Mouse (Mus musculus): ENCODE results near the gene Txlnb. TPM values are rescaled to one million over a fixed set of nuclear protein-coding genes. Genes with fewer than 3 reads are reported as not detected.
"Not testable (repeated sequence)": the region's sequence is repeated elsewhere in the genome, so short reads cannot be mapped to it uniquely, and the experiment has no call there.

The Txlnb gene
- total RNA-seq, 2 experiments from 2014 or later = not detected

DNA sequence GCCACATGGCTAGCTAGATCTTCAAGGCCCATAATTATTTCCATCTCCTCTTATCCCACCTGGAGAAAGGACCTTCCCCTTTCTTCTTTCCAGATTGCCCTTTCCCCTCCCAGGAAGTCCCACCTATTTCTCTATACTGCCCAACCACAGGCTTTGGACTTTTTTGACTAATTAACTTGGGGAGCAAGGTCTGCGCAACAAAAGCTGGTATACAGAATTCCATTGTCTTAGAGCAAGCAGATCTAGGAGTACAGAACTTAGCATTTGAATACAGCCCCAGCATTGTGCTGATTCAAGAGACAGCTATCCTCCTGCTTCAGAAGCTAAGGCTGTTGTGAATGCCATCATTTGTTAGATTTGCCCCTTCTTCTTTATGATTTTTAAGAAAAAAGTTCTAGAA lies 12.5 kb downstream of the Txlnb start:
- ATAC-seq (replicated peaks; ENCODE audit: low FRiP score, poor library complexity, severe bottlenecking) = no peak

GRCm38 (mm10) chr10:17815052-17815451 lies 19.0 kb downstream of the Txlnb start:
- ATAC-seq (replicated peaks; ENCODE audit: low FRiP score, poor library complexity, severe bottlenecking) = no peak

GRCm38 (mm10) chr10:17820422-17820821 lies 24.4 kb downstream of the Txlnb start:
- ATAC-seq (replicated peaks; ENCODE audit: low FRiP score, poor library complexity, severe bottlenecking) = not testable (repeated sequence)

DNA sequence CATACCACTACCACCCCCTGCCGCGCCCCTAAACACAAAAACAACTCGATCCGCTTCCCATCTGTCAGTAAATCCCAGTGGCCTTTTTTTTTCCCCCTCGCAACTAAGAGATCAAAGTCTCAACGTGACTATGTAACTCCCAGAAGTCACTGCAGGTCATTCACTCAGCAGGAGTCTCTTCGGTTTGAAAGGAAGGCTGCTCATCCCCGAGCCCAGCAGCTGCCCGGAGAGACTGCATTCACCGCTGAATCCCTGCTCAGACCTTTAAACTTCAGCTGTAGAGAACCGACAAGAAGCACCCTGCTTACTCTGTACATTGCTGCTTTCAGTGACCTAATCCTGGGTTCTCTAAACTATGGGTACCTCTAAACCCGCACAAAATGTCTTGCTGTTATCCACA lies 31.4 kb downstream of the Txlnb start:
- no peak for ATAC-seq (replicated peaks; ENCODE audit: low FRiP score, poor library complexity, severe bottlenecking)

GRCm38 (mm10) chr10:17829205-17829604 lies 33.2 kb downstream of the Txlnb start:
- ATAC-seq (replicated peaks; ENCODE audit: low FRiP score, poor library complexity, severe bottlenecking) = no peak

DNA sequence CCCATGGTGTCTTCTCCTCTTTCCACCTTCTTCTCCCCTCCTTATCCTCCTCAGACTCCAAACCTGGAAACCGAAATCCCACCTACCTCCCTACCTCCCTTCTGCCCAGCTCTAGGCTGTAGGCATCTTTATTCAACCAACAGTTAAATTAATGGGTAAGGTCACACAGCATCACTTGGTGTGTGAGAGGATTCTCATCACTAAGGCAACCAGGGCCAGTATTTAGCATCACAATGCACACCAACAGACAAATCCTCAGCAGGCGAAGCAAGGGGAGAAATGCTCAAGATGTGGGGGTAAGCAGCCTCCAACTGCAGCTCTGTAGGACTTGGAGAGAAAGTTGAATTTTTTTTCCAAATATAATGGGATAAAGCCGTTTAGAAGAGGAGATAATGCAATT lies 35.0 kb downstream of the Txlnb start:
- ATAC-seq (replicated peaks; ENCODE audit: low FRiP score, poor library complexity, severe bottlenecking) = no peak

GRCm38 (mm10) chr10:17835031-17835430 lies 39.0 kb downstream of the Txlnb start:
- no peak for ATAC-seq (replicated peaks; ENCODE audit: low FRiP score, poor library complexity, severe bottlenecking)

- ATAC-seq (replicated peaks; ENCODE audit: low FRiP score, poor library complexity, severe bottlenecking) = no peak
These were observed 40.2 kb downstream of the Txlnb start for GRCm38 (mm10) chr10:17836275-17836674.

DNA sequence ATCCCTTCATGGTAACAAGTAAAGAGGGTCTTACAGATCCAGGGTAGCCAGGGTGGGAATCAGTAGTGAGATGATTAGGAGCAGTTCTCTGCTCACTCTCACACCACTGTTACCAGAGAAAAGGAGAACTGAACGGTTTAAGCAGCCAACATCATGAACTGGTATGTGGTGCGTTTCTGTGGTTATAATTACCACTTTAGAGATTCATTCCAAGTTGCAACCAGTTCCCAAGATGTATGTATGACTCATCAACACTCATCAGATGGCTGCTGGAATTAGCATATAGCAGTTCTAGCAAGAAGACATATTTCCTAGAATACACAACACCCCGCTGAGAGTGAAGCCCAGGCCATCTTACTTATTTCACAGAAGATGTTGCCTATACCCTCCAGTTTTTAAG lies 46.0 kb downstream of the Txlnb start:
- no peak for ATAC-seq (replicated peaks; ENCODE audit: low FRiP score, poor library complexity, severe bottlenecking)

DNA sequence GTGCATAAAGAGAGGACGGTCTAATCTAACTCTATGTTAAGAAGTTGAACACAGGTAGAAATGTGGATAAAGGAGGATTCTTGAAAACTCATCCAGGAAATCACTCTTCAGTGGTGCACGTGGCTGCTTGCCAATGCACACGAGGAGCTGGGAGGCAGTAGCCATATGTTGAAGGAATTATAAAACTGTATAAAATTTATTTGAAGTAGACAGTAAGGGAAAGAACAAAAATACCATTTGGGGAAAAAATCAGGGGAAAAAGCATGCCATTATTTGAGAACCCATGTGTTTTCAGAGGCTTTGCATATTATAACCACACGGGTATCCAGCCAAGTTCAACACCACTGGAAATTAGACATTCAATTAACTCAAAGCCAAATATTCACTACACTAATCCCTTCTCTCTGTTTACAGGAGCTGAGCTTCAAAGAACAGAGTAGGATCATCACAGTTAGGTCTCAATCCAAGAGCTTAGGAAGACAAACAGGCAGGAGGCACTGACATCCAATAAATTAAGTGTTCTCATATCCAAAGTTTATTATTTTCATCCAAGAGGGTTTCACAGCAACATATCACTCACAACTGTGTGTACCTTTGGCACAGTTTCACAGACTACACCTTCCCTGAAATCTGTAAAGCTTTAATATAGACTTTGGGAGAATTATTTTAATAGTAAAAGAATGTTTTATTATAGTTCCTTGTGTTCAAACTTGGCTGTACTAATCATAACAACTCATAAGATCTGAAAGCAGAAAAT lies 48.9 kb downstream of the Txlnb start:
- no peak for ATAC-seq (replicated peaks; ENCODE audit: low FRiP score, poor library complexity, severe bottlenecking)

DNA sequence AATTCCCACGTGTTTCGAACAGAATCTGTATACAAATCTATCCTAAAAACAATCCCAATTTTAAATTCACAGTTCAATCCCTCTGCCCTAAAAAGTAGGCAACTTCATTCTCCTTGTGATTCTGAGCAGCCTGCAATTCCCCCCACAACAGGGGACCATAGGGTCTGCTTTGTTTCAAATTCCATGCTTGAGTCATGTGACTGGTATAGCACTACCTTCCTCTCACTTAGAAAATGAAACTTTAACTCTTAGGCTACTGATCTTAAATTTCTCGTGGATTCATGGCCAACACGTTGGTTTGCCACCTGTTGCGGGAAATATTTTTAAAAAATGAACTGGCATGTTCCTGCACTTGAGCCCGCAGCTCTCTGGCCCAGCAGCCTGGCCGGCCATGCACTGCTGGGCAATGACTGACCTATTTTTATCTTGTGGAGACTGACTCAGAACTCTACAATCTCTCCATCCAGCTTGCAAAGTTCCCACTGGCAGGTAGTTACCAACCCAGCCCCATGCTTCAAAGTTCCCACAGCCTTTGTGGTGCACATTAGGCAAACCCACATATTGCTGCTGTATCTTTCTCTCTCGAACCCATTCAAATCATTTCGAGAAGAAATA lies 61.7 kb downstream of the Txlnb start:
- no peak for ATAC-seq (replicated peaks; ENCODE audit: low FRiP score, poor library complexity, severe bottlenecking)

- ATAC-seq (replicated peaks; ENCODE audit: low FRiP score, poor library complexity, severe bottlenecking) = no peak
These were observed 64.9 kb downstream of the Txlnb start for GRCm38 (mm10) chr10:17860701-17861480.

- no peak for ATAC-seq (replicated peaks; ENCODE audit: low FRiP score, poor library complexity, severe bottlenecking)
These were observed 74.0 kb downstream of the Txlnb start for GRCm38 (mm10) chr10:17869822-17870662.

DNA sequence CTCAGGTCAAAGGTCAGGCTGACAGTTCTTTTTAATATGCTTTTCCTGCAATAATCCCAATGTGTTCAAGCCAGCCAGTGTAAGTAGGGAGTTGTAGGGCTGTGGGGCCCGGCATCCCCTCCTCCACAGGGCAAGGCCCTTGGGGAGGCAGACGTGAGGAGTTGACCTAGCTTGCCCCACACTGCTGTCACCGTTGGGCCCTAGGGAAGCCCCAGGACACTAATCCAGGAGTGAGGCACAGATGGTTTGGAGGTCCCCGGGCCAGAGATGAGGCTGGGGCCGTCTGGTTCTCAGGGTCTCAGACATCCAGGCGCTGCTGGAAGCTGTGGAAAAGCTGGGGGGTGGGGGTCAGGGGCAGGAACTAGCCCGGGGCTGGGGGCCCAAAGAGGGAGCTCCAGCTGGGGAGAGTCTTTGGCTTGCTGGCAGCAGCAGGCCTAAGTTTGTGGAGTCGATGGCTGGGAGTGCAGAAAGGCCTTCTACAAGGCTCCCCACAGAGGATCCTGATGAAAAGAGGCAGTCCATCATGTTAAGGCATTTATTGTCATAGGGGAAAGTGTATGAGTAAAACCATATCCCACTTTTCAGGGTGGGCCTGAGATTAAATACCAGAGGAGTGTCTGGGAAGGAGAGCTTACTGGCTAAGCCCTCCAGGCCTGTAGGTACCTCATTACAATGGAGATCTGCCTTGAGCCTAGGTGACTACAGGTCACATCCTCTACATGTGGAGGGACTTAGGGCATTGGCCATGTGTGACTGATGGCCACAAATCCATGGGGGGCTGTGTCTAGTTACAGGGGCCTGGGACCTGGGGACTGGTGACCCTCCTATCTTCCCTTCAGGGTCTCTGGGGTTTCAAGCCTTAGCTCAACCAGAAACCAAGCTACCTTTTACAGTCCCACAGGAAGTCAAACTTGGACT lies 82.2 kb downstream of the Txlnb start:
- ATAC-seq (replicated peaks; ENCODE audit: low FRiP score, poor library complexity, severe bottlenecking) = no peak

- no peak for ATAC-seq (replicated peaks; ENCODE audit: low FRiP score, poor library complexity, severe bottlenecking)
These were observed 84.0 kb downstream of the Txlnb start for GRCm38 (mm10) chr10:17880038-17880437.

DNA sequence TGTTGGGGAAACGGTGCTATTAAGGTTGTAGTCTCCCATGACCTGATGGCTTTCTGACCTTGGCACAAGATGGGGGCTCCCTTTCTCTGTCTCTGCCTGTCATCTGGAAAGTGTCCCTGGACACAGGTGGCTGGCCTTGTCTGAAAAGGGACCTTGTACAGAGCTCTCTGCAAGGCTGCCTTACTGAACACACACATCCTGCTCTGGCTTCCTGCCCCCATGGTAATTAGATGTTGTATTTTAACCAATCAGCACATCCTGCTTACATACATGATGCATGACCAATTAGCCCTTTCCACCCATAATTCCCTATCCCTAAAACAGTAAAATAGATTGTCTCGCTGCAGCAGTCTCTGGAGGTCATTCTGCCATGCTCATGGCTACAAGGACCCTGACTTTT lies 84.7 kb downstream of the Txlnb start:
- no peak for ATAC-seq (replicated peaks; ENCODE audit: low FRiP score, poor library complexity, severe bottlenecking)
